Mouse (Mus musculus) erythroblast, embryonic 14.5 days (primary cell): ENCODE results near the gene Dpp6.

Experiments used
- GATA1 ChIP-seq: IDR thresholded peaks from 2 replicates; pipeline ENCODE4 v1.6.1; 2012; ENCODE audit warnings: low read length, inconsistent platforms, mixed read lengths
- TAL1 ChIP-seq: IDR thresholded peaks from 3 replicates; pipeline ENCODE4 v1.6.1; 2012; ENCODE audit warnings: low read length, inconsistent platforms, mixed read lengths

GRCm38 (mm10) chr5:27565700-27566099, 748.7 kb downstream of the Dpp6 start:
- TF ChIP-seq GATA1 (no peak), TAL1 (no peak)
